Mouse (Mus musculus): ENCODE measurements at regions not wholly inside any gene's neighbourhood (a gene's known extent, or its start where the extent isn't known, plus 50 kb on each side); places are given as distances from the start of the nearest gene placed in this dataset.

DNA sequence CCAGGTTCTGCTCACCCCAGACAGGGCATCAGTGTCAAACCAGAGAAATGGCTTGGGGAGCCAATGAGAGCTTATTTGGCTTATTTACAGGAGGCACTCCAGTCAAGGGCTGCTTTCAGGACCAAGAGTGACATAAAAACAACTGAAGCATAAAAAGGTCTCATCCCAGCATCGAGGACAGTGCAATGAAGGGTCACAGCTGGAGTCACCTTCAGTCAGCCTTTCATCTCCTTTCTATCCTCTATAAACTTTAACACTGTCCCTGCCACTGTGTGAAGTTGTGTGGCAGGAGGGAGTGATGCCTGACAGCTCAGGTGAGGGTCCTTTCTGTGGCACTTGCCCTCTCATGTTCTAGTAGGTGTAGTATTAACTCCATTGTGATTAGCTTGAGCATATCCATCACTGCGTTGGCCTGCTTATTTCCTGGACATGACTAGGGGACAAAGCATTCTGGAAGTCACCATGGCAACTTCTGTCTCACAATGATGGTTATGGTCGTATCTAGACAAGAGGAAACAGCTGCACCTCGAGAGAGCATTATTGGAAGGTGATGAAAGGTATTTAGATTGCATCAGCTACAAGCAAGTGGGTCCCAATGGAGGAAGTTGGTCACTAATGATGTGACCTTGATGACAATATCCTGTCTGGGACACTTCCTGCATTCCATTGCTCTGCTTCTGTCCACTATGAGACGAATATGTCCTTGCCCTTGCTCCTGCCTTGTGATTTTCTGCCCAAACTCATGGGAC is 87.8 kb upstream of the Enpp6 start:
- no peak overlapping the region for H3ac ChIP-seq (ENCODE audit: control insufficient read depth, insufficient read length, low read depth)
- no peaks in the 10 kb centered on the region for H3K79me2 ChIP-seq (ENCODE audit: control insufficient read depth, insufficient read depth)
- no peaks in the 10 kb centered on the region for H3K79me3 ChIP-seq (ENCODE audit: low read depth)
- TF ChIP-seq CEBPB (IDR thresholded peaks at IDR 0.05; ENCODE audit: low read depth): peak; percentile 47
- TF ChIP-seq MAX (IDR thresholded peaks at IDR 0.05): no peak
- no peak for TF ChIP-seq USF1 (IDR thresholded peaks at IDR 0.05; ENCODE audit: low read depth)
- peak; percentile 97 for TF ChIP-seq MYOD1 (IDR thresholded peaks at IDR 0.05; ENCODE audit: control insufficient read depth, insufficient read length, low read depth)
- H3K4me3 ChIP-seq (ENCODE audit: insufficient read depth, poor library complexity, severe bottlenecking): no peak overlapping the region
- H3K27me3 ChIP-seq (ENCODE audit: control insufficient read depth, insufficient read depth, insufficient read length): no peaks in the 10 kb centered on the region
- H3K36me3 ChIP-seq (ENCODE audit: control insufficient read depth, insufficient read depth): no peaks in the 10 kb centered on the region

DNA sequence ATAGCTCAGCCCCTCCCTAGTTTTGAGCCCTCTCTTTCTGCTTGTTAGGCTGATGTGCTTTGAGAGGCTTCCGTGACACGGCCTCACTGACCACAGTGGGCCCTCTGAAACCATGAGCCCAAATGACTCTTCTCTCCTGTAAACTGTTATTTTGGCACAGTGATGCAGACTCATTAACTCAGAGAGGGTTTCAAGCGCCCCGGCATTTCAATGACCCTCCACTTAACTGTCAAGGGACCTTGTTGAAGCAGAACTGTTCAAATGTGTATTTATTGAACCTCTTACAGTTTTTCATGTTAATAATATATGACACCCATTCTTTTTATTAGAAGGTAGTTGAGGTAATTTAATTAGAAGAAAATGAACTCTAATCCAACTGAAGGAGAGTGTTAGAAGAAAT is 85.9 kb upstream of the Enpp6 start:
- Histone ChIP-seq H3K4me3 (ENCODE audit: insufficient read depth, poor library complexity, severe bottlenecking) (no peak overlapping the region), H3ac (ENCODE audit: control insufficient read depth, insufficient read length, low read depth) (no peak overlapping the region), H3K79me2 (ENCODE audit: control insufficient read depth, insufficient read depth) (no peaks in the 10 kb centered on the region), H3K79me3 (ENCODE audit: low read depth) (no peaks in the 10 kb centered on the region), H3K36me3 (ENCODE audit: control insufficient read depth, insufficient read depth) (no peaks in the 10 kb centered on the region), H3K27me3 (ENCODE audit: control insufficient read depth, insufficient read depth, insufficient read length) (no peaks in the 10 kb centered on the region)
- TF ChIP-seq MYOG (IDR thresholded peaks at IDR 0.05; ENCODE audit: control insufficient read depth, extremely low read depth, insufficient read length) (no peak), CEBPB (IDR thresholded peaks at IDR 0.05; ENCODE audit: low read depth) (no peak), MAX (IDR thresholded peaks at IDR 0.05) (no peak), CTCF (IDR thresholded peaks at IDR 0.05; ENCODE audit: control insufficient read depth, insufficient read depth, insufficient read length) (no peak), FOSL1 (IDR thresholded peaks at IDR 0.05; ENCODE audit: insufficient read depth, low read length, poor library complexity, severe bottlenecking) (no peak), MYOD1 (IDR thresholded peaks at IDR 0.05; ENCODE audit: control insufficient read depth, insufficient read length, low read depth) (no peak), USF1 (IDR thresholded peaks at IDR 0.05; ENCODE audit: low read depth) (no peak)

DNA sequence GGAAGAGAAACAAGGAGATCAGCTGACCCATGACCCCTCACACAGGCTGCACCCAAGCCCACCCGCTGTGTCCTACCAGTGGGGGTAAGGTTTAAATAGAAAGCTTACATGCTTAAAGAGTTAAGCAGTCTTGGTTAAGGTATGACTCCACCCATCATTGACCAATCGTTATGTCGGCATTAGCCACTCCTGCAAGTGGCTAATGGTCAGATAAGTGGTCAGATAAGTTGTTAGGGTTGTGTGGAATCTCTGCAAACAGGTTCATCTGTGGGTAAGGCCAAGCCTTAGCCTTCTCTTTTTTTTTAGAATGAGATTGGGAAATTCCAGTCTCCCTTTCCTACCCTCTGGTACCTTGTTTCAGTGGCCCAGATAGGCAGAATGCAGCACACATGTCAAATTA is 82.0 kb upstream of the Enpp6 start:
- Histone ChIP-seq H3K4me3 (ENCODE audit: insufficient read depth, poor library complexity, severe bottlenecking) (no peak overlapping the region), H3ac (ENCODE audit: control insufficient read depth, insufficient read length, low read depth) (no peak overlapping the region), H3K79me2 (ENCODE audit: control insufficient read depth, insufficient read depth) (no peaks in the 10 kb centered on the region), H3K36me3 (ENCODE audit: control insufficient read depth, insufficient read depth) (no peaks in the 10 kb centered on the region), H3K79me3 (ENCODE audit: low read depth) (no peaks in the 10 kb centered on the region), H3K27me3 (ENCODE audit: control insufficient read depth, insufficient read depth, insufficient read length) (no peaks in the 10 kb centered on the region)
- TF ChIP-seq USF1 (IDR thresholded peaks at IDR 0.05; ENCODE audit: low read depth): no peak
- no peak for TF ChIP-seq FOSL1 (IDR thresholded peaks at IDR 0.05; ENCODE audit: insufficient read depth, low read length, poor library complexity, severe bottlenecking)
- TF ChIP-seq CTCF (IDR thresholded peaks at IDR 0.05; ENCODE audit: control insufficient read depth, insufficient read depth, insufficient read length): no peak
- TF ChIP-seq MAX (IDR thresholded peaks at IDR 0.05): no peak
- no peak for TF ChIP-seq MYOD1 (IDR thresholded peaks at IDR 0.05; ENCODE audit: control insufficient read depth, insufficient read length, low read depth)
- TF ChIP-seq MYOG (IDR thresholded peaks at IDR 0.05; ENCODE audit: control insufficient read depth, extremely low read depth, insufficient read length): no peak
- TF ChIP-seq CEBPB (IDR thresholded peaks at IDR 0.05; ENCODE audit: low read depth): no peak

DNA sequence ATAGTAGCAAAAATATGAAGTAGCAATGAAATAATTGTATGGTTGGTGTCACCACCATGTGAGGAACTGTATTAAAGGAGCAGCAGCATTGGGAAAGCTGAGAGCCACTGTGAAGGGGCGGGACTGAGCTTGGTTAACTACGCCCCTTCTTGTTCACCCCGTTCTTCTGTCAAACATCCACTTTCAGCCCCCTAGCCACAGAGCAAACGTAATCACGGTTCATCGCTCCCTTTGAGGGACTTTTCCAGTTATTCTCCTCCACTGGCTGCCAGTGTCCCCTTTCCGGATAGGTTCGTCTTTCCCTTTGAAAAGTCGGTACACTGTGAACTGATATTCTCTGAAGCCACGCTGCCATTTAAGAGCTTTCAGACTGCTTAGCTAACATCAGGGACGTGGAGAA is 79.3 kb upstream of the Enpp6 start:
- no peaks in the 10 kb centered on the region for H3K27me3 ChIP-seq (ENCODE audit: control insufficient read depth, insufficient read depth, insufficient read length)
- no peak overlapping the region for H3ac ChIP-seq (ENCODE audit: control insufficient read depth, insufficient read length, low read depth)
- no peaks in the 10 kb centered on the region for H3K79me2 ChIP-seq (ENCODE audit: control insufficient read depth, insufficient read depth)
- no peak for TF ChIP-seq MYOD1 (IDR thresholded peaks at IDR 0.05; ENCODE audit: control insufficient read depth, insufficient read length, low read depth)
- H3K36me3 ChIP-seq (ENCODE audit: control insufficient read depth, insufficient read depth): no peaks in the 10 kb centered on the region
- H3K79me3 ChIP-seq (ENCODE audit: low read depth): no peaks in the 10 kb centered on the region
- no peak overlapping the region for H3K4me3 ChIP-seq (ENCODE audit: insufficient read depth, poor library complexity, severe bottlenecking)

DNA sequence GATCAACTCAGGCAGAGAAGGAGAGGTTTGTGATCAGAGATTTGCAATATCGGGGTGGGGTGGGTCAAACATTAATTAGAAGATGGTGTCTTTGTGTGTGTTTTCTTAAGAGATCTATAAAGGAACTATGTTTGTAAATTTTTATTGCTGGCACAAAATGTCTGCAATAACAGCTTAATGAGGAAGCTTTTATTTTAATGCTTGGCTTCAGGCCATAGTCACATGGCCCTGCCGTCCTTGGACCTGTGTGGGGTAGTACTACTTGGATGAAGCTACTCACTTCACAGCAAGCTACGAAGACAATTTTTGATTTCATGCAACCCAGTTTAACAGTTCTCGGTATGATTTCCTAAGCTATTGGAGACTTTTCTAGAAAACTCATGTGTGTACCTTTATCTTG is 78.5 kb upstream of the Enpp6 start:
- no peak overlapping the region for H3K4me3 ChIP-seq (ENCODE audit: insufficient read depth, poor library complexity, severe bottlenecking)
- H3K79me2 ChIP-seq (ENCODE audit: control insufficient read depth, insufficient read depth): no peaks in the 10 kb centered on the region
- H3ac ChIP-seq (ENCODE audit: control insufficient read depth, insufficient read length, low read depth): no peak overlapping the region
- no peaks in the 10 kb centered on the region for H3K36me3 ChIP-seq (ENCODE audit: control insufficient read depth, insufficient read depth)
- no peaks in the 10 kb centered on the region for H3K27me3 ChIP-seq (ENCODE audit: control insufficient read depth, insufficient read depth, insufficient read length)
- H3K79me3 ChIP-seq (ENCODE audit: low read depth): no peaks in the 10 kb centered on the region
- no peak for TF ChIP-seq MYOD1 (IDR thresholded peaks at IDR 0.05; ENCODE audit: control insufficient read depth, insufficient read length, low read depth)
- TF ChIP-seq USF1 (IDR thresholded peaks at IDR 0.05; ENCODE audit: low read depth): no peak
- no peak for TF ChIP-seq MYOG (IDR thresholded peaks at IDR 0.05; ENCODE audit: control insufficient read depth, extremely low read depth, insufficient read length)
- no peak for TF ChIP-seq MAX (IDR thresholded peaks at IDR 0.05)
- TF ChIP-seq FOSL1 (IDR thresholded peaks at IDR 0.05; ENCODE audit: insufficient read depth, low read length, poor library complexity, severe bottlenecking): no peak
- no peak for TF ChIP-seq CTCF (IDR thresholded peaks at IDR 0.05; ENCODE audit: control insufficient read depth, insufficient read depth, insufficient read length)
- TF ChIP-seq CEBPB (IDR thresholded peaks at IDR 0.05; ENCODE audit: low read depth): no peak

DNA sequence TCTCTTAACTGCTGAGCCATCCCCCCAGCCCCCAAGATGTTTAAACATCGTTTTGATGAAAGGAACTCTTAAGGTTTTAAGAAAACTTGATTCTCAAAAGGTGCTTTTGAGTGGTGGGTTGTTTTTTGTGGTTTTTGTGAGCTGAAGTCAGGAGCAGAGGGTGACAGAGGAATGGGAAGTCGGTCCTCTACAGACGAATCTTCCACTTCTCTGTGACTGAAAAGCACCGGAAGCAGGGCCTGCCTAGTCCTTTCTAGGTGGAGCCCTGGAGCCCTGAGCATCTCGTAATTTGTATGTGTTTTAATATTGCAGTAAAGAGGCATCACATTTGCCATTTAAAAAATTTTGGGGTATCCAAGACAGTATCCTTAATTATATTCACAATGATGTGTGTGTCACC is 72.7 kb upstream of the Enpp6 start:
- no peaks in the 10 kb centered on the region for H3K79me2 ChIP-seq (ENCODE audit: control insufficient read depth, insufficient read depth)
- no peaks in the 10 kb centered on the region for H3K36me3 ChIP-seq (ENCODE audit: control insufficient read depth, insufficient read depth)
- TF ChIP-seq USF1 (IDR thresholded peaks at IDR 0.05; ENCODE audit: low read depth): no peak
- TF ChIP-seq MAX (IDR thresholded peaks at IDR 0.05): no peak
- no peak for TF ChIP-seq MYOG (IDR thresholded peaks at IDR 0.05; ENCODE audit: control insufficient read depth, extremely low read depth, insufficient read length)
- TF ChIP-seq CEBPB (IDR thresholded peaks at IDR 0.05; ENCODE audit: low read depth): no peak
- no peaks in the 10 kb centered on the region for H3K27me3 ChIP-seq (ENCODE audit: control insufficient read depth, insufficient read depth, insufficient read length)
- H3K4me3 ChIP-seq (ENCODE audit: insufficient read depth, poor library complexity, severe bottlenecking): no peak overlapping the region
- H3ac ChIP-seq (ENCODE audit: control insufficient read depth, insufficient read length, low read depth): no peak overlapping the region
- no peaks in the 10 kb centered on the region for H3K79me3 ChIP-seq (ENCODE audit: low read depth)

Measured in C2C12 (cell line).